Mouse (Mus musculus) gastrocnemius, adult 2 months (tissue): ENCODE results near the gene Zswim8. TPM values are rescaled to one million over a fixed set of nuclear protein-coding genes. Genes with fewer than 3 reads are reported as not detected.
A peak's percentile ranks its signal among the peaks of the same experiment; 100 is the strongest.
"Not testable (repeated sequence)": the region's sequence is repeated elsewhere in the genome, so short reads cannot be mapped to it uniquely, and the experiment has no call there.

ENCODE experiments used
- DNase-seq: peaks from one replicate; pipeline ENCODE4 v3.0.0; 2022
- H3K27ac ChIP-seq: fragments of 200-600 bp; 2 replicates; pipeline ENCODE4 v1.8.1; 2022; ENCODE audit warnings: mild to moderate bottlenecking
- H3K4me3 ChIP-seq: fragments of 200-600 bp; 2 replicates; pipeline ENCODE4 v1.8.1; 2022; ENCODE audit warnings: mild to moderate bottlenecking, moderate library complexity
- CTCF ChIP-seq: fragments of 200-600 bp; IDR thresholded peaks from 2 replicates; pipeline ENCODE4 v1.8.1; 2022; ENCODE audit warnings: antibody characterized with exemption, mild to moderate bottlenecking, moderate library complexity
- intact Hi-C: fragments of 180-260 bp; cut with DNase I; formaldehyde crosslinking; loops from one replicate; pipeline ENCODE4 v1.15.1; 2025
- total RNA-seq, 2 experiments: library from RNA; stranded (reverse); gene quantifications; 2 replicates each; pipeline ENCODE4 v1.2.3; 2021

The Zswim8 gene
- total RNA-seq, 2 experiments from 2014 or later = 35.0 to 37.0 TPM

DNA sequence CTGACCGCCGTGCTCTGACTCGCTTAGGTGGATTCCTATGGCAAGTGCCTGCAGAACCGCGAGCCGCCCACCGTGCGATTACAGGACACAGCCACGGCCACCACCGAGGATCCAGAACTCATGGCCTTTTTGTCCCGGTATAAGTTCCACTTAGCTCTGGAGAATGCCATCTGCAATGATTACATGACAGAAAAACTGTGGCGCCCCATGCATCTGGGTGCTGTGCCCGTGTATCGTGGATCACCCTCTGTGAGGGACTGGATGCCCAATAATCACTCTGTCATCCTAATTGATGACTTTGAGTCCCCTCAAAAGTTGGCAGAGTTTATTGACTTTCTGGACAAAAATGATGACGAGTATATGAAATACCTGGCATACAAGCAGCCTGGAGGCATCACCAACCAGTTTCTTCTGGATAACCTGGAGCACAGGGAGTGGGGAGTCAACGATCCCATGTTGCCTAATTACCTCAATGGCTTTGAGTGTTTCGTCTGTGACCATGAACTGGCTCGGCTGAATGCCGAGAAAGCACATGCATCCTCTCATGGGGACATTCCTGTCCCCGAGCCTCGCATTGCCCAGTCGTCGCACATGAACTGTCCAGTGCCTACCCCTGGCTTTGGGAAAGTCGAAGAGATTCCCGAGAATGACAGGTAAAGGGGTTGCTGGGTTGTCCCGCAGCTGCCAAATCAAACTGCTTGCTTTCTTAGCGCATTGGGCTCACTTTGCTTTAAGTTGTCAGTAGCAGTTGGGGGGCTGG lies 11.4 kb upstream of the Zswim8 start:
- intact Hi-C loops = loop anchor here (2.0 kb wide), 1 partner anchor 21 kb away; the partner anchor contains the start of gene Sec24c
- TF ChIP-seq CTCF = no peak
- Histone ChIP-seq H3K27ac (peak overlapping the region; percentile 95), H3K4me3 (peak overlapping the region; percentile 89)
- DNase-seq = no peak

DNA sequence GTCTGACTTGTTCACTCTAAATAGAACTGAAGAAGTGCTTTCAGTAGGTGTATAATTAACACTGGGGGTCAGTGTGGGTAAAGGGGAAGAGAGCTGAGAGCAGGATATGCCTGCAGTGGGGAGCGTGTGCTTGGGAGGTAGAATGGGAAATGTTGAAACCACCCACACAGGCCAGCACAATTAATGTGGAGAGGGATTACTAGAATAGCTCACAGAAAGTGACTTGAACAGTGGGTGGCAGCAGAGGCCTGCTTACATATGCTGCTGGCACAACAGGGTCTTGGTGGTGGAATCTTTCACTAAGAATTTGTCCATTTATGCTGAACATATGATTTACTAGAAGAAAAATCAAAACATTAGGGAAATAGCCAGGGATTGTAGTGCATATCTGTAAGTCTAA lies 10.4 kb upstream of the Zswim8 start:
- no peak for DNase-seq
- peak; percentile 64 for TF ChIP-seq CTCF
- peak overlapping the region; percentile 89 for H3K4me3 ChIP-seq
- intact Hi-C loops = loop anchor here (2.0 kb wide), 1 partner anchor 22 kb away; the partner anchor contains the start of gene Sec24c
- peak overlapping the region; percentile 95 for H3K27ac ChIP-seq

DNA sequence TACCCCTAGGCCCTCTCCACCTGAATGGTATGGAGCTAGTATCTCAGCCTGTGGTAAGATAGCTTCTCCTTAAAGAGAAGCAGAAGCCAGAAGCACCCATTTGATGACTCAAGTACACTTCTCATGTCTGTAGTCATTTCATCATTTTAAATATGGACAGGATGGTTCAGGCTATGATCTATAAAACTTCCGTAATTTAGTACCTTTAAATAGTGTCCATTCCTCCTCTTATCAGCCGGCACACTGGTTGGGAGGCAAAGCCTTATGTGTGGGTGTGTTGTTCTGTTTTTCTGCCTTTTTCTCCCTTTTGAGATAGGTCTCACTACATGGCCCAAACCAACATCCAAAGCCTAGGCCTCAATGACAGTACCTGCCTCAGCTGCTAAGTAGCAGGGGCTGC lies 8.8 kb upstream of the Zswim8 start:
- Histone ChIP-seq H3K27ac (peak overlapping the region; percentile 95; the same call in 1 of the 2 replicates), H3K4me3 (no peak overlapping the region)
- TF ChIP-seq CTCF = no peak
- intact Hi-C loops = no loop called here
- no peak for DNase-seq

DNA sequence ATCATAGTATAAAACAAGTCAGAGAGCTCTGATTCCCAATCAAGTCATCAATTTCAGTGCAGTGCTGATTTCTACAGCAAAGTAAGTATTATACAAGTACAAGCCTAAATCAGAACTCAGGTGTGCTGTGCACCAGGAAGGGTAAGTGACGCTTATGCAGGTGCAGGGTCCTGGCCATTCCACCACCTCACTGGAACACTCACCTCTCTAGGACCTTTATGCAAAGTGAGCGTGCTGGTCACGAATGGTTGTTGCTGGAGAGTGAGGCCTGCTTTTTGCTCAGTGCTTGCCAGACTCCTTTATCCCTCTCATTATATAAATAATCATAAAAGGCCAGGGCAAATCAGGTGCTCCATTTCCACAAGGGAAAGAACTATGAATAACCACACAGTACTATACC lies 7.0 kb upstream of the Zswim8 start:
- Histone ChIP-seq H3K4me3 (peak overlapping the region; percentile 84), H3K27ac (peak overlapping the region; percentile 97; the same call in 1 of the 2 replicates)
- no peak for DNase-seq
- no peak for TF ChIP-seq CTCF
- intact Hi-C loops = no loop called here

DNA sequence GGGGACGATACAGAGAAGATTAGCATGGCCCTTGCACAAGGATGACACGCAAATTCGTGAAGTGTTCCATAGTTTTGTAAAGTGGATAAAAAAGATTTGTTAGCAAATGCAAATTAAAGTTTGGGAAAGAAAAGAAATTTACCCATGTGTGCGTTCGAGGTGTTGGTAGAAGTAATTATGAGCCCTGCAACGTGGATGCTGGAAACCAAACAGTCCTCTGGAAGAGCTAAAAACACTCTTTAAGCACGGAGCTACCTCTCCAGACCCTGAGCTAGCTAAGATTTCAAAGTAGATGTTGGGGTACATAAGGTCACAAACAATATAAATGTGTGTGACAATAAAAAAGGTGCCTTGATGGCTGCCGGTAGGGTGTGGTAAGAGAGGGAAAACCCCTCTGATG lies 5.8 kb upstream of the Zswim8 start:
- no peak for DNase-seq
- no peak for TF ChIP-seq CTCF
- intact Hi-C loops = no loop called here
- Histone ChIP-seq H3K4me3 (peak overlapping the region; percentile 84), H3K27ac (peak overlapping the region; percentile 97)

DNA sequence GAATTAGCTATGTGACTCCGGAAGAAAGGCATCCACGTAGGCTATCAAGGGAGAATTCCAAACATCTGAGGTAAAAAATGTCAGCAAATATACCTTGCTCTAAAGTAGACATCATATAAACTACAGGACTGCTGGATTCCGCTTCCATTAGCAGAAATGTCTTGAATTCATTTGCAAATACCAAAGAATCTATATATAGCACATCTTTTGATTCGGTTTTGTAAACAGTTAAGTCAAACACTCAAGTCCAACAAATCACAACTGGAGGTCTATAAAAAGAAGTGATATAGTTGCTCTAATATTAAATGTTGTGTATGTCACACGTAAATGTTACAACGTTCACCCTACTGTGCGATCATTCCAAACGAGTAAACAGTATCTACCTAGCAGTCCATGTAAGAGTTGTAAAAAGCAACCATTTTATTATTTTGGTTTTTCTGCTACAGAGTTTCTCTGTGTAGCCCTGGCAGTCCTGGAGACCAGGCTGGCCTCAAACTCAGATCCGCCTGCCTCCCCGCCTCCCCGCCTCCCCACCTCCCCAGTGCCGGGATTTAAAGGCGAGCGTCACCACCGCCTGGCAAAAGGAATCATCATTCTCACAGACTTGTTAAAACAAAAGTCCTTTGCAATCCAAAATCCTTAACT lies 5.1 kb upstream of the Zswim8 start:
- H3K4me3 ChIP-seq = peak overlapping the region; percentile 84
- no peak for DNase-seq
- peak overlapping the region; percentile 97 for H3K27ac ChIP-seq
- intact Hi-C loops = no loop called here
- no peak for TF ChIP-seq CTCF

DNA sequence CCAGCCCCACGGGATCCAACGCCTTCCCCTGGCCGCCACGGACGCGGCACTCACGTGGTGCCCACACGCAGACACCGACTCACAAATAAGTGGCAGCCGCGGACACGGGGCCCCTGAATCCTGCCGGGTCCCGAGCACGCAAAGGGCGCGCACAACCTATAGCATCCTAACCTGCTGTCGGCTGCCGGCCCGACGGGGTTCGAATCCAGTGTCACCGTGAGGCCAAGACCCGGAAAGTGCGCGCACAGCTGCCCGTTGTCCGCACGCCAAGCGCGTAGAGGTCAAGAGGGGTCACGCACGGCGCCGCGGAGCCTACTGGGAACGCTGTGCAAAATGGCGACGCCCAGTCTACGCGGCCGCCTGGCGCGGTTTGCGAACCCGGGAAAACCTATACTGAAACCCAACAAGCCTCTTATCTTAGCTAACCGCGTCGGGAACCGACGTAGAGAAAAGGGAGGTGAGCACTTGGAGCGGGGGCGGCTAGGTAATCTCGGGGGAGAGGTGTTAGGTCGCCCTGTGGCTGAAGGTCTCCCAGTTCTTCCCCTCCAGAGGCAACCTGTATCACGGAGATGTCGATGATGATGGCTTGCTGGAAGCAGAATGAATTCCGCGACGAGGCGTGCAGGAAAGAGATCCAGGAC lies 4.5 kb upstream of the Zswim8 start, which contains the start of gene Chchd1:
Gene Chchd1, plus strand, starts transcription at position 266 of the 641 bp plus-strand sequence.
- DNase-seq = peak; percentile 95
- intact Hi-C loops = no loop called here
- Histone ChIP-seq H3K4me3 (peak within 1 kb of the TSS; percentile 84), H3K27ac (peak within 1 kb of the TSS; percentile 97)
- TF ChIP-seq CTCF = no peak

DNA sequence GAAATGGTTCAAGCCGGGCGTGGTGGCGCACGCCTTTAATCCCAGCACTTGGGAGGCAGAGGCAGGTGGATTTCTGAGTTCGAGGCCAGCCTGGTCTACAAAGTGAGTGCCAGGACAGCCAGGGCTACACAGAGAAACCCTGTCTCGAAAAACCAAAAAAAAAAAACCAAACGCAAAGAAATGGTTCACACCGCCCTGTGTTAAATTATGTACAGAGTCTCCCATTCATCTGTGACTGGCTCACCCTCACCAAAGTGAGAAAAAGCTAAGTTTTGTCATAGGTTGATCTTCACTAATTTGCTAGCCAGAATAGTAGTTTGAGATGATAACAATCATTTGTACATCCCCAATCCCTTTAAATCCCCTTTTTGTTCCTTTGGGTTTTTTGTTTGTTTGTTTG lies 3.9 kb upstream of the Zswim8 start:
- DNase-seq, intact Hi-C loops: not testable (repeated sequence)
- Histone ChIP-seq H3K4me3 (peak overlapping the region; percentile 84), H3K27ac (peak overlapping the region; percentile 97)

DNA sequence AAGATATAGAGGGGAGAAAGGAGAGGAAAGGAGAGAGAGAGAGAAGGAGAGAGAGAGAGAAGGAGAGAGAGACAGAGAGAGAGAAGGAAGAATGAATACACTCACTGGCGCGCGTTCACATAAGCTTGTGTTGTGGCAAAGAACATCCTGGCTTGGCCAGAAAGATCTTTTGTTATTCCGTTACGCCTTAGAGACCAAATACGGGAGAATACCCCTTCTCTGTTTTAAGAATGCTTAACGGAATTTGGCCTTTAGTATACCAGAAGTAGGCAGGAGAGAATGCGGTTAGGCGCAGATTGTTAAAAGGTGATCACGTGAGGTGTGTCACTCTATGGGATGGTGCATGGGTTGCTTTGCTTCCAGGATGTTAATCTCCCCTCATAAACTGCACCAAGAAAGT lies 887 bp downstream of the Zswim8 start:
- no peak for TF ChIP-seq CTCF
- DNase-seq = no peak
- intact Hi-C loops = no loop called here
- peak overlapping the region; percentile 90 for H3K4me3 ChIP-seq
- peak overlapping the region; percentile 94 for H3K27ac ChIP-seq

DNA sequence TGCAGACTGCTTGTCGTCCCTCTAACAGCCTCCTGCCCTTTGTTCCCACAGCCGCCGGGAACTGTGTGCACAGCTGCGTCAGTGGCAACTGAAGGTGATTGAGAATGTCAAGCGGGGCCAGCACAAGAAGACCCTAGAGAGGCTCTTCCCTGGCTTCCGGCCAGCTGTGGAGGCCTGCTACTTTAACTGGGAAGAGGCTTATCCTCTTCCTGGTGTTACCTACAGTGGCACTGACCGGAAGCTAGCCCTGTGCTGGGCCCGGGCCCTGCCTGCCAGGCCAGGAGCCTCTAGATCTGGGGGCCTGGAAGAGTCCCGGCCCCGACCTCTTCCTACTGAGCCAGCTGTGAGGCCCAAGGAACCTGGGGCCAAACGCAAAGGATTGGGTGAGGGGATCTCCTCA lies 6.5 kb downstream of the Zswim8 start:
- intact Hi-C loops = no loop called here
- no peak for DNase-seq
- TF ChIP-seq CTCF = no peak
- no peak overlapping the region for H3K4me3 ChIP-seq
- no peak overlapping the region for H3K27ac ChIP-seq

DNA sequence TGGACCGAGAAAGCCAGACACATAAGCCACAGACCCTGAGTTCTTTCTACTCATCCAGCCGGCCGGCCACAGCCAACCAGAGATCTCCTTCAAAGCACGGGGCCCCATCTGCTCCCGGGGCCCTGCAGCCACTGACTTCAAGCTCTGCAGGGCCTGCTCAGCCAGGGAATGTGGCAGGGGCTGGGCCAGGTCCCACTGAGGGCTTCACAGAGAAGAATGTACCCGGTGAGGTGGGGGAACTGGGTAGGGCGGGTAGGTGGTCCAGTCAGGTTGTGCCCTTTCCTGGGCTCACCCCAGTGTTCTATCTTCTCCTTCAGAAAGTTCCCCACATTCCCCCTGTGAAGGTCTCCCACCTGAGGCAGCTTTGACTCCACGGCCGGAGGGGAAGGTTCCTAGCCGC lies 11.1 kb downstream of the Zswim8 start:
- DNase-seq = no peak
- intact Hi-C loops = no loop called here
- Histone ChIP-seq H3K4me3 (no peak overlapping the region), H3K27ac (no peak overlapping the region)
- no peak for TF ChIP-seq CTCF

DNA sequence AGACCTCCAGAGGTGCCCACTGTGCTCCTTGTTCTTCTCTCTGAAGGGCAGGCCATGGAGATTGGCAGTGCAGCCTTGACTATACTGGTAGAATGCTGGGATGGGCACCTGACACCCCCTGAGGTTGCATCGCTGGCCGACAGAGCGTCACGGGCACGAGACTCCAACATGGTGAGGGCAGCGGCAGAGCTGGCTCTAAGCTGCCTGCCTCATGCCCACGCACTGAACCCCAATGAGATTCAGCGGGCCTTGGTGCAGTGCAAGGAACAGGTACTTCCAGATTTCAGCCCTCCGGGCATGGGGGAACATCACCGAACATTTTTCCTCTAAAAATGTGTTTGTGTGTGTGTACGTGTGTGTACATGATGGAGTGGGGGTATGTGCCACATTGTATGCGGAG lies 12.4 kb downstream of the Zswim8 start:
- intact Hi-C loops = no loop called here
- no peak overlapping the region for H3K27ac ChIP-seq
- no peak overlapping the region for H3K4me3 ChIP-seq
- TF ChIP-seq CTCF = no peak
- DNase-seq = no peak

DNA sequence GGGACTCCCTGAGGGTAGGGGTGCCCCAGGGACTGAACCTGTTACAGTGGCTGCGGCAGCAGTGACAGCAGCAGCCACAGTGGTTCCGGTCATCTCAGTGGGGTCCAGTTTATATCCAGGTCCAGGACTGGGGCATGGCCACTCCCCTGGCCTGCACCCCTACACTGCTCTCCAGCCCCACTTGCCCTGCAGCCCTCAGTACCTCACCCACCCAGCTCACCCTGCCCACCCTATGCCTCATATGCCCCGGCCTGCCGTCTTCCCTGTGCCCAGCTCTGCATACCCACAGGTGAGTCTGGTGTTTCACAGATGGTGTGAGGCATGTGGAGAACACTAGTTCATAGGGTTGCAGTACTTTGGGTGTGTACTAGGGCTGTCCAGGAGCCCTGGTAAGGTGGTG lies 14.0 kb downstream of the Zswim8 start:
- intact Hi-C loops = no loop called here
- DNase-seq = no peak
- Histone ChIP-seq H3K27ac (no peak overlapping the region), H3K4me3 (no peak overlapping the region)
- TF ChIP-seq CTCF = no peak
